Mouse (Mus musculus) limb, embryonic 13.5 days (tissue): Measurements from ENCODE around the gene Ubxn7. TPM values are rescaled to one million over a fixed set of nuclear protein-coding genes. Genes with fewer than 3 reads are reported as not detected.

Experiments
- ATAC-seq: fragments of 200-750 bp; cut with Nextera tagmentation; 2 replicates; pipeline ENCODE4 v1.8.0; 2017; ENCODE audit warnings: low read depth, moderate number of reproducible peaks, moderate TSS enrichment; ENCODE audit not compliant: low FRiP score
- H3K27ac ChIP-seq: fragments of 300-500 bp; sonication (generic); 2 replicates; pipeline ENCODE4 v1.5.1; 2015; ENCODE audit warnings: inconsistent platforms, mild to moderate bottlenecking, moderate library complexity
- H3K27me3 ChIP-seq: fragments of 300-500 bp; sonication (generic); 2 replicates; pipeline ENCODE4 v1.6.1; 2015; ENCODE audit warnings: mild to moderate bottlenecking, inconsistent platforms
- H3K36me3 ChIP-seq: fragments of 300-500 bp; sonication (generic); 2 replicates; pipeline ENCODE4 v1.6.1; 2015; ENCODE audit warnings: inconsistent platforms, mild to moderate bottlenecking, moderate library complexity
- H3K4me1 ChIP-seq: fragments of 300-500 bp; sonication (generic); 2 replicates; pipeline ENCODE4 v1.6.1; 2015; ENCODE audit warnings: inconsistent platforms
- H3K4me2 ChIP-seq: fragments of 300-500 bp; sonication (generic); replicated peaks from 2 replicates; pipeline ENCODE4 v1.6.1; 2015; ENCODE audit warnings: inconsistent platforms, mild to moderate bottlenecking, moderate library complexity
- H3K4me3 ChIP-seq: fragments of 300-500 bp; sonication (generic); 2 replicates; pipeline ENCODE4 v1.5.1; 2015; ENCODE audit warnings: moderate library complexity, mild to moderate bottlenecking, inconsistent platforms
- H3K9ac ChIP-seq: fragments of 300-500 bp; sonication (generic); 2 replicates; pipeline ENCODE4 v1.6.1; 2015; ENCODE audit warnings: mild to moderate bottlenecking, inconsistent platforms
- H3K9me3 ChIP-seq: fragments of 300-500 bp; sonication (generic); 2 replicates; pipeline ENCODE4 v1.6.1; 2016; ENCODE audit warnings: inconsistent platforms
- WGBS: fragments of 180-500 bp; shearing (Covaris S2); methylation state at CpG from one replicate; pipeline ENCODE4 v1.1.7; 2015; 5-methylcytosine and 5-hydroxymethylcytosine counted together
- polyA plus RNA-seq: library from polyadenylated mRNA; unstranded; fragments of >200 nt; fragmentation: Nextera tagmentation; extraction: Ambion mirVana; gene quantifications from 2 replicates; pipeline ENCODE4 v1.2.1, GENCODE M21; 2015

Ubxn7 gene
- polyA plus RNA-seq, 1 experiment from 2014 or later = 35.7 TPM

DNA sequence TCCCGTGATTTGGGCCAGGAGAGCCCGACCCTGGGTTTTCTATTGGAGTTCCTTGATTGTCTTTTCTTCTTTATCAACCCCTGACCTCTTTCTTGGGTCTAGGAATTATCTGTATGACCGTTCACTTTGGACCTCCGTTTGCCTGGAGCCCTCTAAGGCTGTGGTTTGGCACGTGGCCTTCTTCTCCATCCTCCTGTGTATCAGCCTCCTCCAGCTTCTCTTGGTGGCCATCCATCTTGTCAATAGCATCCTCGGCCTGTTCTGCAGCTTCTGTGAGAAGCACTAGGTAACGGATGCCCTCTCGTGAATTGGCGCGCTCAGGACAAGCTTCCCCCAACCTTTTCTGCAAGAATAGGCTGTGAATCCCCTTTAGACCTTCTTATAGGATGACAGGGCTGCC lies 75.7 kb downstream of the Ubxn7 start:
- no peak overlapping the region for H3K27ac ChIP-seq
- 80% methylated on average over 10 of the region's 10 CpGs for WGBS
- ATAC-seq = no peak

DNA sequence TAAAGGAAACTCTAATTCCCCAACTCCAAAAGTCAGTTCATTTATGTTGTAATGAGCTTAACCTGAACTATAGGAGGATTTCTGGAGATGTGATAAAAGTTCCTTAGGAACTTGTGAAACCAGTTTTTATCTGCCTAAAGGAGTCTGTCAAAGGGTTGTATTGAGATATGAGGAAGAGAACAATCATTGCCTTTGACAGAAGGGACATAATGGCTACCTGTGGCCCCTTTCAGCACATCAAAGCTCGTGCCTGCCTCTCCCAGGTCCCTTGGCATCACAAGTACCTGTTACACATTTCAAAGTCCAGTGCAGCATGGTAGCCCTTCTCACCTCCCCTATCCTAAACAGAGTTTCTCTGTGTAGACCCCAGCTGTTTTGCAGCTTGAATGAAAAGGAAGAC lies 85.4 kb downstream of the Ubxn7 start:
- no peaks in the 10 kb centered on the region for H3K9me3 ChIP-seq
- no peaks in the 10 kb centered on the region for H3K27me3 ChIP-seq
- H3K4me2 ChIP-seq = no peak overlapping the region
- no peak overlapping the region for H3K9ac ChIP-seq
- no peak overlapping the region for H3K4me3 ChIP-seq
- H3K27ac ChIP-seq = no peak overlapping the region
- no peaks in the 10 kb centered on the region for H3K36me3 ChIP-seq
- WGBS = 43% methylated on average over 1 of the region's 1 CpGs
- ATAC-seq = no peak
- H3K4me1 ChIP-seq = peaks cover 10% of the 10 kb centered on the region

More for the DNA sequence above, 75.7 kb downstream of the Ubxn7 start:
- H3K4me3 ChIP-seq = no peak overlapping the region
- H3K27me3 ChIP-seq = no peaks in the 10 kb centered on the region
- H3K9me3 ChIP-seq = no peaks in the 10 kb centered on the region
- no peak overlapping the region for H3K9ac ChIP-seq
- no peak overlapping the region for H3K4me2 ChIP-seq
- no peaks in the 10 kb centered on the region for H3K4me1 ChIP-seq
- no peaks in the 10 kb centered on the region for H3K36me3 ChIP-seq

DNA sequence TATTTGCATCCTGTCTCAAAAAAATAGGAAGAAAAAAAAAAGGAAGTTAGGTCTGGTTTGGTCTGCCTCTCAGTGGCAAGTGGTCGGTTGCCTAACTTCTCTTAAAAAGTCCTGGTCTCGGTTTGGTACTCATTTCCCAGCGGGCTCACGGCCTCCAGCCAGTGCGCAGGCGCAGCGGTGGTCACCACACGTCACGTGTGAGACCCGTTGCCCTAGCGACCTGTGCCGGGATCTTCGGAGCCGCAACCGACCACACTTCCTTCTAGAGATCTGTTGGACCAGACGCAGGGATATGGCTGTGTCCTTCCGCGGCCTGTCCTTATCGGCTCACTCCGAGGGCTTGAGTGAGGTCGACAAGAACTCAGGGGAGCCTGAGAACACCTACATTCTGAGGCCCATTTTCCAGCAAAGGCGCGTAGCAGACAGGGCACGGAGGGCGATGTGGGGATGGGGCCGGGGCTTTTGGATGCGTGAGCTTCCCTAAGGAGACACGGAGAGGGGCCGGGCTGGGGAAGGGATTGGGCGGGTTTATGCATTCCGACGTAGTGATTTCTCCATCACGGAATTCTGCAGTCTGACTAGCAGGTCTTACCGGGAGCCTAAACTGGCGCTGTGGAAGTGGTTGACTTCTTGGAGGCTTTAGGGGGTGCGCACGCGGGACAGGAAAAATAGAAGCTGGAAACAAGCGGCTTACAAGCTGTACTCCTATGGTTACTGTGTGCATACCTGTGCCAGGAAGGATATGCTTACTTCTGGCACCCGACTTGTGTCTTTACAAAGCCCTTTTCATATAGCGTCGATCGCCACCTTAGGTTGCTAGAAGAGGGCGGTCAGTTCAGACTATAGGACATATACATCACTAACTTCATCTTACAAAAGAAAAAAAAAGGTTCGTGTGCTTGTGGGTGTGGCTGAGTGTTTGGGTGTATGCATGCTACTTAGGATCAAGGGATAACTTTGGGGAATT lies 87.7 kb downstream of the Ubxn7 start, which contains the start of gene Tctex1d2:
Gene Tctex1d2, plus strand, starts transcription at position 186 of the 967 bp plus-strand sequence.
- Histone ChIP-seq H3K36me3 (no peaks in the 10 kb centered on the region), H3K9ac (peak within 1 kb of the TSS; percentile 76), H3K9me3 (no peaks in the 10 kb centered on the region), H3K27me3 (no peaks in the 10 kb centered on the region), H3K27ac (peak within 1 kb of the TSS; percentile 96), H3K4me3 (peak within 1 kb of the TSS; percentile 69), H3K4me2 (peak within 1 kb of the TSS; percentile 70), H3K4me1 (peaks cover 10% of the 10 kb centered on the region)
- 1% methylated on average over 45 of the region's 45 CpGs for WGBS
- peak; percentile 95 for ATAC-seq

DNA sequence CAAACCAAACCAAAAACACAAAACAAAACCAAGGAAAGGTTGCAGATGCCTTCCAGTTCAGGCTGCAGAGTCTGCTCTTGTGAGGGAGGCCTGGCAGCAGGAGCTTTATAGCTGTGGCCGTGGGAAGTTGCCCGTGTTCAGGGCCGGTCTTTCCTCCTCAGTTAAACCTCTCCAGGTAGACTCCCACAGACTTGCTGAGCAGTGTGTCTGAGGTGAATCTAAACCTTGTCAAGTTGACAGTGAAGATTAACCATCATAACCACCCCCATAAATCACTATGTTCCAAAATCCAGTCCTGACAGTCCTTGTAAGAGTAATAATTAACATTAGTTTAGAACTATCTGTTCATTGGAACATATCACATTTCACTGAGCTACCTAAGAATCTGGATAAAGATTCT lies 95.4 kb downstream of the Ubxn7 start:
- no peak overlapping the region for H3K4me3 ChIP-seq
- H3K27me3 ChIP-seq = no peaks in the 10 kb centered on the region
- H3K9ac ChIP-seq = no peak overlapping the region
- H3K9me3 ChIP-seq = no peaks in the 10 kb centered on the region
- H3K27ac ChIP-seq = no peak overlapping the region
- WGBS = 83% methylated on average over 3 of the region's 3 CpGs
- ATAC-seq = no peak
- no peaks in the 10 kb centered on the region for H3K36me3 ChIP-seq
- H3K4me1 ChIP-seq = peaks cover 13% of the 10 kb centered on the region
- H3K4me2 ChIP-seq = no peak overlapping the region

DNA sequence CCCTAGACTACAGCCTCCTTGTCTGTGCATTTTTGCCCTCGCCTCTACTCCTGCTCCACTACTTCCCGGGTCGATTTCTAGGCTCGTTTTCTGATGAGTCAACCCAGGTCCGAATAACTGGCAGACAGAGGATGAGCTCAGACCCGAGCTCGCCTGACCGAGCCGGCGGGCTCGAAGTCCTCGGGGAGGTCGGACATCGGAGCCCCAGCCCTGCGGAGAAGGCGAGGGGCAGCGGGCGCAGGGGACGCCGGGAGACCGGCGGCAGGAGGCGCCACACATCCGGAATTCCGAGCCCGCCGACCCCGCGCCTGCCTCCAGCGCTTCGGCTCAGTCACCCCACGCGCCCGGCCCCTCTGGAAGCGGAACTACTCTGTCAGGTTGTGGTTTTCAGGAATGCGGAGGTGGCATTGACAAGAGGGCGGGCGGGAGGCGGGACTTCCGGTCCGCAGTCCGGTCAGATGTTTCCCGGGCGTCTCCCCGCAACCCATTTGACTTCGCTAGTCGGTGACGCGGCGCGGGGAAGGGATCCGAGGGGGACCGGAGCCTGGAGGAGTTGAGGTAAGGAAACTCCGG lies 98.5 kb downstream of the Ubxn7 start, which contains the start of gene Pcyt1a:
Gene Pcyt1a, plus strand, starts transcription at position 448 of the 573 bp plus-strand sequence.
- H3K4me3 ChIP-seq = peak within 1 kb of the TSS; percentile 84
- ATAC-seq = peak; percentile 97
- H3K36me3 ChIP-seq = no peaks in the 10 kb centered on the region
- H3K27me3 ChIP-seq = no peaks in the 10 kb centered on the region
- peak within 1 kb of the TSS; percentile 88 for H3K9ac ChIP-seq
- H3K9me3 ChIP-seq = no peaks in the 10 kb centered on the region
- WGBS = under 1% methylated on average over 54 of the region's 54 CpGs
- H3K27ac ChIP-seq = peak within 1 kb of the TSS; percentile 88
- H3K4me1 ChIP-seq = peaks cover 13% of the 10 kb centered on the region
- peak within 1 kb of the TSS; percentile 93 for H3K4me2 ChIP-seq

DNA sequence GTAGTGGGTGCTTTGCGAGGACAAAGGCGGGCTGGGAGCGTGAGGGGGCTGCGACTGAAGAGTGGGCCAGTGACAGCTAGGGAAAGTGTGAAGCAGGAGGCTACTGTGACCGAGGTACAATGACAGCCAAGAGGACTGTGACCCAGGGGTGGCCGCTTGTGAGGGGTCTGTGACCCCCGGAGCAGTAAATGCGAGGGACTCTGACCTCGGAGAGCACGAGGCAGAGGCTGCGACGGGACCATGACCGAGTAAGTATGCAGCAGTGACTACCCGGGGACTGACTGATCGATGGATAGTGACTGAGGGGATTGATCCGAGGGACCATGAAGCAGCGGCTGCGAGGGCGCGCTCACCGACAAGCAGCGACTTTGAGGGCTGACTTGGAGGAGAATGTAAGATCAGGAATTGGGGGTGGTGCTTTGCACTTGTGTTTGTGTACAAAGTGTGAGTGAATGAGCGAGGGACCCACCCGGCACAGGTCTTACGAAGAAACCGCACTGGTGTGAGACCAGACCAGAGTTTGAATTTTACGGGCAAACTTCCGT lies 99.1 kb downstream of the Ubxn7 start:
- 2% methylated on average over 28 of the region's 28 CpGs for WGBS
- peak overlapping the region; percentile 88 for H3K27ac ChIP-seq
- H3K27me3 ChIP-seq = no peaks in the 10 kb centered on the region
- H3K36me3 ChIP-seq = no peaks in the 10 kb centered on the region
- peak overlapping the region; percentile 84 for H3K4me3 ChIP-seq
- H3K4me1 ChIP-seq = peaks cover 13% of the 10 kb centered on the region
- ATAC-seq = no peak; the same call in none of the 2 replicates
- H3K4me2 ChIP-seq = peak overlapping the region; percentile 93
- H3K9me3 ChIP-seq = no peaks in the 10 kb centered on the region
- H3K9ac ChIP-seq = peak overlapping the region; percentile 88

DNA sequence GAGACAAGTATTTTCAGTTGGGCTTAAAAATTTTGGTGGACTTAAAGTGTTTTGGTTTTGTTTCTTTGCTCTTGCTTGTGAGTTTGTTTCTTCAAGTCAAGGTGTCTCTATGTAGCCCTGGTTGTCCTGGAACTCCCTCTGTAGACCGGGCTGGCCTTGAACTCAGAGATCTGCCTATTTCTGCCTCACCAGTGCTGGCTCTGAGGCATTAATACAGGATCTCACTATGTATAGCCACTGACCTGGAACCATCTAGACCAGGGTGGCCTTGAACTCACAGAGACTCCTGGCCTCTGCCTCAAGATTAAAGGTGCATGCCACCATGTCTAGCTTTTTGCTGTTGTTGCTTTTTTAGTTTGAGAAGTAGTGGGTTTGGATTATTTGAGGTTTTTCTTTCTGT lies 99.9 kb downstream of the Ubxn7 start:
- H3K27me3 ChIP-seq = no peaks in the 10 kb centered on the region
- no peak overlapping the region for H3K9ac ChIP-seq
- peak overlapping the region; percentile 84 for H3K4me3 ChIP-seq
- H3K4me2 ChIP-seq = peak overlapping the region; percentile 93
- H3K27ac ChIP-seq = no peak overlapping the region
- peaks cover 13% of the 10 kb centered on the region for H3K4me1 ChIP-seq
- H3K36me3 ChIP-seq = no peaks in the 10 kb centered on the region
- WGBS = 91% methylated on average over 1 of the region's 1 CpGs
- no peak for ATAC-seq
- H3K9me3 ChIP-seq = no peaks in the 10 kb centered on the region

DNA sequence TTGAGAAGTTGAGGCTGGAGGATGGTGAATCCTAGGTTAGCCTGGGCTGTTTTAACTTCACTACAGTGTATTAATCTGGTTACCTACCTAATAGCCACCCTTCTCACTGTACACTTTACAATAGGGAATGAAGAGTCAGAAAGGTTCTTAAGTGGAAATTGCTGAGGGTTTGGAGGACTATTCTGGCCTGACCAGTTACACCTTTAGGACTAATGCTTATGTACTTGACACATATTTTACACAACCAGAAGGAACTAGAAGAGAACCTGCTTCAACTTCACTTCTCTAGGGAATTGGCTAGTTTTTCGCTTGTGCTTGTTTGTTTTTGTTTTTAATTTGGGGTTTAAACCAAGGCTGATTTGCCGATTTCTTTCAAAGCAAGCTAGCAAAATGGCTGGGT lies 101.1 kb downstream of the Ubxn7 start:
- Histone ChIP-seq H3K4me1 (peaks cover 15% of the 10 kb centered on the region), H3K27ac (no peak overlapping the region), H3K27me3 (no peaks in the 10 kb centered on the region), H3K9ac (no peak overlapping the region), H3K4me2 (no peak overlapping the region), H3K36me3 (no peaks in the 10 kb centered on the region), H3K9me3 (no peaks in the 10 kb centered on the region), H3K4me3 (no peak overlapping the region)
- no peak for ATAC-seq
- WGBS = 84% methylated on average over 2 of the region's 2 CpGs

DNA sequence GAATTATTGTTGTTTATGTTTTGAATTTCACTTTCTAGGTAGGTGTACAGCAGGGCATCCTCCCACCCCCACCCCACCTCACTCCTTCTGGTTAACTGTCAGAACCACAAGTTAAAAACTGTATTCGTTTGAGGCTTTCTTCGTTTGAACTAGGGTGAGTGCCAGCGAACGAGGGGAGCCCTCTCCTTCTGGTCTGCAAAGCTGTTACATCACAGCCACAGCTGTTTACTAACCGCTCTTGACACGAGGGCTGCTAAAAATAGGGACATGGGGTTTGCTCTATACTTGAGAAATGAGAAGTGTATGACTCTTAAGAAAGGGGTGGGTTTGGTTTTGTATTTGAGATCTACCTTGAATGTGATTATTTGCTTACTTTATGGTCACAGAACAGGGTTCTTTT lies 102.0 kb downstream of the Ubxn7 start:
- Histone ChIP-seq H3K4me3 (no peak overlapping the region), H3K27me3 (no peaks in the 10 kb centered on the region), H3K9ac (no peak overlapping the region), H3K4me2 (no peak overlapping the region), H3K4me1 (peaks cover 17% of the 10 kb centered on the region), H3K27ac (no peak overlapping the region), H3K36me3 (no peaks in the 10 kb centered on the region), H3K9me3 (no peaks in the 10 kb centered on the region)
- 58% methylated on average over 6 of the region's 6 CpGs for WGBS
- no peak for ATAC-seq

DNA sequence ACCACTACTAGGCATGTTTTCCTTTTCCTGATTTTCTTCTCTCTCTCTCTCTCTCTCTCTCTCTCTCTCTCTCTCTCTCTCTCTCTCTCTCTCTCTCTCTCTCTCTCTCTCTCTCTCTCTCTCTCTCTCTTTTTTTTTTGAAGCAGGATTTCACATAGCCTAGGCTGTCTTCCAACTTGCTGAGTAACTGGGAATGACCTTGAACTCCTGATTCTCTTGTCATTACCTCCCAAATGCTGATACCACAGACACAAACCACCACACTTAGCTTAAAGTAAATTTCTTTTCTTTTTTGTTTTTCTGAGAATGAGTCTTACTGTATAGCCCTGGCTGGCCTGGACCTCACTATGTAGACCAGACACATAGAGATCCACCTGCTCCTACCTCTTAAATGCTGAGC lies 102.6 kb downstream of the Ubxn7 start:
- Histone ChIP-seq H3K27me3 (no peaks in the 10 kb centered on the region), H3K9ac (no peak overlapping the region)
- ATAC-seq = no peak

DNA sequence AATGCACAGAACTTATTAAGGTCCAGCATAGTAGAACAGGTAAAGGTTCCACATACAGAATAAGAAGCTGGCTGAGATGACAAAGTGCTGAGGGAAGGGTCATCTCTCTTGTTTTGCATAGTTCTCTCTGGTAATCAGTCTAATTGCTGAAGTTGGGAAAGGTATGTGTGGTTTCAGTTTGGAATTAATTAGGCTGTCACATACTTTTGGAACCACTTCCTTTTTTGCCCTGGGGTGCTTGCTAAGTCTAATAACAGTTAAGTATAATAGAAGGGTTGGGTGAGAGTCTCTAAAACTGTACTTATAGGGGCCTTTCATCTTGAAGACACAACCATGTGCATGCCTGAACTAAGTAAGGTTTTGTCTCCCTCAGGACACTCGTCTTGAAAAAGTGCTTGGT lies 104.6 kb downstream of the Ubxn7 start:
- no peak for ATAC-seq
- WGBS = 47% methylated on average over 1 of the region's 1 CpGs
- Histone ChIP-seq H3K4me2 (no peak overlapping the region), H3K27ac (no peak overlapping the region), H3K4me3 (no peak overlapping the region), H3K27me3 (no peaks in the 10 kb centered on the region), H3K36me3 (no peaks in the 10 kb centered on the region), H3K4me1 (peaks cover 9% of the 10 kb centered on the region), H3K9me3 (no peaks in the 10 kb centered on the region), H3K9ac (no peak overlapping the region)

More for the DNA sequence above, 102.6 kb downstream of the Ubxn7 start:
- H3K4me3 ChIP-seq = no peak overlapping the region
- no peaks in the 10 kb centered on the region for H3K9me3 ChIP-seq
- H3K4me2 ChIP-seq = no peak overlapping the region
- H3K4me1 ChIP-seq = peaks cover 16% of the 10 kb centered on the region
- H3K36me3 ChIP-seq = no peaks in the 10 kb centered on the region
- H3K27ac ChIP-seq = no peak overlapping the region

DNA sequence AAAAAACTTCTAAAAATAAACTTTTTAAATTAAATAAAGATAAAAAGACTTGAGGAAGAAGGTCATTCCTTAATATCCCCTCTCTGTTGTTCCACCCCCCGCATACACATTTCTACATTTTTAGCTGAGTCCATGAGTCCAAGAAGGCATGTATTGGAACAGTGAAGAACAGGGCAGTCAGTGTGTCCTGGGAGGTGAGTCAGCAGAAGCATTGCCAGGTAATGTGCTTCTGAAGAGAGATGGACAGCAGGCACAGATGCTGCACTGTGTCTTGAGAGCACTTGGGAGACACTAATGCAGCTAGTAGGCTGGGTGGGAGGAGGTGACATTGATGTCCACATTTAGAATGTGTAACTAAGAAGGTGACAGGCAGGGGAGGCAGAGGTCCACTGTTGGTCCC lies 105.2 kb downstream of the Ubxn7 start:
- H3K4me3 ChIP-seq = no peak overlapping the region
- H3K27me3 ChIP-seq = no peaks in the 10 kb centered on the region
- peaks cover 5% of the 10 kb centered on the region; the same call in 1 of the 2 replicates for H3K4me1 ChIP-seq
- H3K27ac ChIP-seq = no peak overlapping the region
- ATAC-seq = no peak
- H3K9me3 ChIP-seq = no peaks in the 10 kb centered on the region
- 95% methylated on average over 1 of the region's 1 CpGs for WGBS
- 0 out of 2 replicates have a peak, but pooled peaks cover 2% of the 10 kb centered on the region for H3K36me3 ChIP-seq
- no peak overlapping the region for H3K9ac ChIP-seq
- no peak overlapping the region for H3K4me2 ChIP-seq
